Mouse (Mus musculus): ENCODE results near the gene Krt35.

DNA sequence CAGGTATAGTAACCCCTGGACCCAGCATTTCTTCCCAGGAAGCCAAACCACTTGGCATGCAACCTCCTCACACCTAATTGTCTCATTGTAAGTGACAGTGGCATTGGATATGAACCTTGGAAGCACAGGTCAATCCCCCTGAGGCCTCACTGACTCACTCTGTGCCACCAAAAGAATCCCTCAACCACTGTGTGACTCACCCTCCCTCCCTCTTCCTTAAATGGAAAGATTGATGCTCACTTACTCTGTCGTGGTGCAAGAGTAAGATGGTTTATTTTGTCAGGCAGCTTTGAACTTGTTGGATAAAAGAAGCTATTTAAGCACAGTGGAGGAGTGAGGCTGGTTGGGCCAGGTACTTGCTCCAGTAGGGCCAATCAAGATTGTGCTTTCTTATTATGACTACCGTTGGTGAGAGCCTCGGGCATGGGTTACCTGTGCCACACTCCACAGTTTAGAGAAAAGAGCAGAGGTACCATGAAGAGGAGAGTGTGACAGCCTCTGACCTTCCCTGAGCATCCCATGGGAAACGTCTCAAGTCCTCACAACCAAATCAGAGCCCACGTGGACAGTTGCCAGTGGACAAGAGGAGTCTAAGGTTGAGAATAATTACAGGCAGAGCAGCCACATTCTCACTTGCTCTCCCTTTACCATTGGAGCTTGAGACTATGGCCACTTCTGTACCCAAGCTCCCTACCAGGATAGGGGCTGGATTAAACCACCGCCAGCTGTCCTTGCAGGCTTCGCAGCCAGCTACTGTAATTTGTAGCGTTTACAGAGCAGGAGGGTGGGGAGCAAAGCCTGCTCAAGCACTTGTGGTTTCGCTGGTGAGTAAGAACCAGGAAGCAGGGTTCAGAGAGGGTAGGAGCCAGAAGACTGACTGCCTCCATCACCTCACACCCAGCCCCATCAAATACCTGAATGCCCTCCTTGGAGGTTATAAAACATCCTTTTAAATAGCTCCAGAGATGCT, 40.1 kb downstream of the Krt35 start:
- no peak for TF ChIP-seq CTCF (IDR thresholded peaks at IDR 0.05; ENCODE audit: borderline replicate concordance, control insufficient read depth, extremely low read depth, insufficient read depth, low read length, poor library complexity)
- TF ChIP-seq POLR2A (IDR thresholded peaks at IDR 0.05; ENCODE audit: control insufficient read depth, extremely low read depth, insufficient read depth, low read length, poor library complexity) = no peak
